Mouse (Mus musculus) B cell, adult 2 months (primary cell): ENCODE measurements around the gene Ppp1r13l.

ENCODE experiments used
- DNase-seq, 2 experiments: peaks; one replicate each; pipeline ENCODE4 v3.0.0; 2022

Gene Ppp1r13l

GRCm38 (mm10) chr7:19338060-19338459 lies 21.5 kb upstream of the Ppp1r13l start:
- no peak for DNase-seq

GRCm38 (mm10) chr7:19338596-19338995 lies 21.0 kb upstream of the Ppp1r13l start:
- DNase-seq, result no peak

- DNase-seq, result no peak
Observed at GRCm38 (mm10) chr7:19341250-19341649, 18.3 kb upstream of the Ppp1r13l start.

- peak; percentile 51 to 57 for DNase-seq
Observed at GRCm38 (mm10) chr7:19341761-19342409, 17.7 kb upstream of the Ppp1r13l start.

- DNase-seq, result peak; percentile 89 to 90
Observed at GRCm38 (mm10) chr7:19342481-19343027, 17.0 kb upstream of the Ppp1r13l start.

- peak; percentile 81 to 82 for DNase-seq
Observed at GRCm38 (mm10) chr7:19343210-19343808, 16.2 kb upstream of the Ppp1r13l start.

GRCm38 (mm10) chr7:19344237-19344847 lies 15.2 kb upstream of the Ppp1r13l start, which contains the start of gene Ercc1:
TSS of gene Ercc1 (plus strand) at chr7:19344778.
- DNase-seq, result peak; percentile 43 to 49

GRCm38 (mm10) chr7:19344938-19345471 lies 14.5 kb upstream of the Ppp1r13l start:
- DNase-seq, result peak; percentile 98

GRCm38 (mm10) chr7:19349188-19349915 lies 10.2 kb upstream of the Ppp1r13l start:
- DNase-seq, result no peak

GRCm38 (mm10) chr7:19350221-19350620 lies 9.3 kb upstream of the Ppp1r13l start:
- DNase-seq, result no peak

GRCm38 (mm10) chr7:19354991-19355390 lies 4.6 kb upstream of the Ppp1r13l start:
- DNase-seq, result no peak

GRCm38 (mm10) chr7:19356311-19356710 lies 3.2 kb upstream of the Ppp1r13l start:
- DNase-seq, result no peak

GRCm38 (mm10) chr7:19357381-19358375 lies 1.9 kb upstream of the Ppp1r13l start:
- DNase-seq, result no peak

GRCm38 (mm10) chr7:19358634-19359033 lies 915 bp upstream of the Ppp1r13l start:
- DNase-seq, result no peak

- DNase-seq, result peak; percentile 73 to 74
Observed at GRCm38 (mm10) chr7:19359892-19360641, 518 bp downstream of the Ppp1r13l start.

- peak; percentile 46 to 57 for DNase-seq
Observed at GRCm38 (mm10) chr7:19360944-19361343, 1.4 kb downstream of the Ppp1r13l start.

GRCm38 (mm10) chr7:19361720-19362119 lies 2.2 kb downstream of the Ppp1r13l start:
- peak; percentile 93 for DNase-seq

- no peak for DNase-seq
Observed at GRCm38 (mm10) chr7:19362276-19362675, 2.7 kb downstream of the Ppp1r13l start.

- DNase-seq, result peak; percentile 83 to 84
Observed at GRCm38 (mm10) chr7:19363881-19364280, 4.3 kb downstream of the Ppp1r13l start.

- DNase-seq, result no peak
Observed at GRCm38 (mm10) chr7:19365376-19365775, 5.8 kb downstream of the Ppp1r13l start.

GRCm38 (mm10) chr7:19368380-19368779 lies 8.8 kb downstream of the Ppp1r13l start:
- no peak for DNase-seq
